Comparison of ENCODE assay signal across 12 mouse cellular contexts in genomic region chr16:63753052-63753451, GRCm38 (mm10).
DNase-seq lines count a peak whose midpoint lies in the region; ATAC-seq and TF ChIP-seq lines count a peak whose summit lies in the region.
"Had no signal": no experiment of that assay in that cellular context is flagged by ENCODE, and none has a peak within 500 bp of the region (broad histone marks: within the 10 kb centered on the region; RNA-seq: fewer than 3 reads in every experiment).

No protein-coding gene starts in this region.

- TF ChIP-seq CTCF in heart, postnatal 0 days (IDR thresholded peaks at IDR 0.05; ENCODE audit: low read depth) = no peak
- no peak for TF ChIP-seq CTCF in layer of hippocampus, adult 2 months (conservative IDR thresholded peaks at IDR 0.05)

- DNase-seq in heart, postnatal 0 days (ENCODE audit: low spot score) = no peak
- DNase-seq in heart, adult 11 months = no peak
- peak; percentile 11 for DNase-seq in embryonic facial prominence, embryonic 10.5 days (ENCODE audit: low spot score)
- DNase-seq in retina, embryonic 14.5 days (ENCODE audit: low spot score) = peak; percentile 64
- no peak for DNase-seq in layer of hippocampus, adult 2 months (ENCODE audit: low spot score in 2 of 2)
- DNase-seq in urinary bladder, postnatal 25 days (ENCODE audit: low spot score) = no peak
- DNase-seq: cerebellum, postnatal 36 days had no signal

- 0 out of 2 replicates have a peak overlapping the region, but pooled peaks have one; percentile 22 for H3K27ac ChIP-seq in heart, postnatal 0 days (ENCODE audit: low read depth)
- H3K27ac ChIP-seq in embryonic facial prominence, embryonic 10.5 days (replicated peaks) = 0 out of 2 replicates have a peak overlapping the region, but pooled peaks have one; percentile 19
- H3K27ac ChIP-seq in hindbrain, embryonic 12.5 days = peak overlapping the region; percentile 44; the same call in 1 of the 2 replicates
- H3K27ac ChIP-seq in layer of hippocampus, adult 2 months = no peak overlapping the region; the same call in 1 of the 2 replicates
- H3K27ac ChIP-seq in intestine, embryonic 16.5 days (ENCODE audit: low read length) = no peak overlapping the region
- H3K27ac ChIP-seq: limb, embryonic 13.5 days had no signal

- no peaks in the 10 kb centered on the region for H3K36me3 ChIP-seq in heart, postnatal 0 days (replicated peaks; ENCODE audit: control insufficient read depth, insufficient read depth, low read length)
- no peaks in the 10 kb centered on the region for H3K36me3 ChIP-seq in embryonic facial prominence, embryonic 10.5 days (replicated peaks)
- H3K36me3 ChIP-seq in hindbrain, embryonic 12.5 days = no peaks in the 10 kb centered on the region
- H3K36me3 ChIP-seq in intestine, embryonic 16.5 days (ENCODE audit: control insufficient read depth, insufficient read depth, low read length) = no peaks in the 10 kb centered on the region
- H3K36me3 ChIP-seq: limb, embryonic 13.5 days had no signal

- ATAC-seq in heart, postnatal 0 days (ENCODE audit: insufficient read depth, low read depth) = no peak
- peak; percentile 66 for ATAC-seq in hindbrain, embryonic 12.5 days (ENCODE audit: low FRiP score)
- ATAC-seq in intestine, embryonic 16.5 days = no peak
- ATAC-seq: intestine, postnatal 0 days; lung, postnatal 0 days had no signal

- no peak overlapping the region for H3K4me2 ChIP-seq in heart, postnatal 0 days (ENCODE audit: low read depth, low read length)
- H3K4me2 ChIP-seq in hindbrain, embryonic 12.5 days (replicated peaks) = no peak overlapping the region
- no peak overlapping the region for H3K4me2 ChIP-seq in intestine, embryonic 16.5 days (ENCODE audit: low read depth, low read length)
- H3K4me2 ChIP-seq: limb, embryonic 13.5 days had no signal

- H3K4me3 ChIP-seq in heart, postnatal 0 days (ENCODE audit: low read depth, low read length) = no peak overlapping the region
- no peak overlapping the region for H3K4me3 ChIP-seq in embryonic facial prominence, embryonic 10.5 days
- no peak overlapping the region for H3K4me3 ChIP-seq in hindbrain, embryonic 12.5 days
- no peak overlapping the region for H3K4me3 ChIP-seq in layer of hippocampus, adult 2 months
- H3K4me3 ChIP-seq in intestine, embryonic 16.5 days (ENCODE audit: low read length) = no peak overlapping the region
- H3K4me3 ChIP-seq: limb, embryonic 13.5 days had no signal

- no peaks in the 10 kb centered on the region for H3K4me1 ChIP-seq in heart, postnatal 0 days (ENCODE audit: control insufficient read depth, insufficient read depth)
- peaks cover 7% of the 10 kb centered on the region for H3K4me1 ChIP-seq in embryonic facial prominence, embryonic 10.5 days
- 0 out of 2 replicates have a peak, but pooled peaks cover 3% of the 10 kb centered on the region for H3K4me1 ChIP-seq in hindbrain, embryonic 12.5 days
- no peaks in the 10 kb centered on the region for H3K4me1 ChIP-seq in intestine, embryonic 16.5 days (ENCODE audit: control insufficient read depth, insufficient read depth, low read length)
- H3K4me1 ChIP-seq: limb, embryonic 13.5 days had no signal

- no peaks in the 10 kb centered on the region for H3K9me3 ChIP-seq in heart, postnatal 0 days (replicated peaks; ENCODE audit: control insufficient read depth, low read length)
- H3K9me3 ChIP-seq in embryonic facial prominence, embryonic 10.5 days = no peaks in the 10 kb centered on the region
- no peaks in the 10 kb centered on the region for H3K9me3 ChIP-seq in hindbrain, embryonic 12.5 days (replicated peaks)
- no peaks in the 10 kb centered on the region for H3K9me3 ChIP-seq in intestine, embryonic 16.5 days (ENCODE audit: control insufficient read depth, low read length)
- H3K9me3 ChIP-seq: limb, embryonic 13.5 days had no signal

- no peaks in the 10 kb centered on the region for H3K27me3 ChIP-seq in heart, postnatal 0 days (ENCODE audit: control insufficient read depth, insufficient read depth, low read length)
- H3K27me3 ChIP-seq in embryonic facial prominence, embryonic 10.5 days (replicated peaks; ENCODE audit: low read depth, poor library complexity, severe bottlenecking) = no peaks in the 10 kb centered on the region
- H3K27me3 ChIP-seq in hindbrain, embryonic 12.5 days = no peaks in the 10 kb centered on the region
- H3K27me3 ChIP-seq in intestine, embryonic 16.5 days (replicated peaks; ENCODE audit: control insufficient read depth, insufficient read depth, low read length) = no peaks in the 10 kb centered on the region
- H3K27me3 ChIP-seq: limb, embryonic 13.5 days had no signal

- 16% methylated on average over 3 of the region's 3 CpGs for WGBS in heart, postnatal 0 days
- 6% methylated on average over 3 of the region's 3 CpGs for WGBS in embryonic facial prominence, embryonic 10.5 days
- under 1% methylated on average over 3 of the region's 3 CpGs for WGBS in hindbrain, embryonic 12.5 days
- 23% methylated on average over 3 of the region's 3 CpGs for WGBS in intestine, embryonic 16.5 days

- H3K9ac ChIP-seq in heart, postnatal 0 days (replicated peaks; ENCODE audit: low read depth, low read length) = no peak overlapping the region
- no peak overlapping the region for H3K9ac ChIP-seq in hindbrain, embryonic 12.5 days
- H3K9ac ChIP-seq in intestine, embryonic 16.5 days (ENCODE audit: low read depth, low read length) = no peak overlapping the region
- H3K9ac ChIP-seq: limb, embryonic 13.5 days had no signal

- no peak for TF ChIP-seq EP300 in heart, postnatal 0 days (IDR thresholded peaks at IDR 0.05; ENCODE audit: low read depth)

Comparison
In these comparisons a context has a peak if more than half of its experiments do, and no peak if none do; other contexts are left out.
1. DNase-seq: peak in embryonic facial prominence, embryonic 10.5 days (single experiment) and retina, embryonic 14.5 days (single experiment); none in heart, postnatal 0 days (single experiment), heart, adult 11 months (single experiment), layer of hippocampus, adult 2 months (0 of 2) and urinary bladder, postnatal 25 days (single experiment).
2. H3K27ac ChIP-seq: peak in heart, postnatal 0 days (single experiment), embryonic facial prominence, embryonic 10.5 days (single experiment) and hindbrain, embryonic 12.5 days (single experiment); none in layer of hippocampus, adult 2 months (single experiment) and intestine, embryonic 16.5 days (single experiment).